Mouse (Mus musculus) yolk sac, embryonic 10.5 days (tissue): ENCODE data around the gene F2rl2.

ENCODE experiments used
- DNase-seq: peaks from one replicate; pipeline ENCODE4 v3.0.0-alpha.2; 2017; ENCODE audit warnings: low spot score

F2rl2 gene

DNA sequence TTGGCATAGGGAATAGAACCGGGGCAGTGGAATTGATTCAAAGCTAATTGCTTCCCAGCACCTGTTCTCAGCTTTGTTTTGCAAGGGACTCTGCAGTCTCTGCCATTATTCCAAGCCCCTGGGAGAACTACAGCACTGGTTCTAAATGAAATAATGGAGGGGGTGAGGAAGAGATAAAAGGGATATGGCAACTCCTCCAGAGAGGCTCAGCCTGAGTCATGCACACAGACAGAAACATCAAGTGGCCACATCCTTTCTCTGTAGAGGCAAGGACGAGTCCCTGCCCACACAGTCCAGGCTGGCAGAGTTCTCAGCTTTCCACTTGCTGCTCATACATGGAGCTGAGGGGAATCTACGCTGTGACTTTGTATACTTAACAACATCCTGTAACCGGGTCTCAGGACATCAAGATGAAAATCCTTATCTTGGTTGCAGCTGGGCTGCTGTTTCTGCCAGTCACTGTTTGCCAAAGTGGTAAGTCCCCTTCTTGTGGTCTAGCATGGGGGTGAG, at the start of gene F2rl2:
Gene F2rl2, plus strand, starts transcription at position 200 of the 510 bp plus-strand sequence.
- no peak for DNase-seq

DNA sequence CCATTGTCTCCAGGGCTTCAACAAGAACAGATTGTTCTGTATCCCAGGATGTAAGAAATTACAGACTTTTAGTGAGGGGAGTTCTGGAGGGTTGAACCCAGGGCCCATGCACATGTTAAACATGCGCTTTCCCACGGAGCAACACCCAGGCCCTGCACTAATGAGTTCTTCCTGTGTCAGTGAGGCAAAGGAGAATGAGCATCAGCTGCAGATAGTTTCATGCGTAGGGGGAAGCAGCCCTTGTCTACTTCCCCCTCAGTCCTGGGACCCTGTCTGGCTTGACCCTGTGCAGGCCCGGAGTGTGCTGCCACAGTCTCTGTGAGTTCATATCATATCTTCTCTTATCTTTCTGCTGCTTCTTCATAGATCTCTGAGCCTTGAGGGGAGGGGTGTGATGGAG, 49.4 kb upstream of the F2rl2 start:
- no peak for DNase-seq

DNA sequence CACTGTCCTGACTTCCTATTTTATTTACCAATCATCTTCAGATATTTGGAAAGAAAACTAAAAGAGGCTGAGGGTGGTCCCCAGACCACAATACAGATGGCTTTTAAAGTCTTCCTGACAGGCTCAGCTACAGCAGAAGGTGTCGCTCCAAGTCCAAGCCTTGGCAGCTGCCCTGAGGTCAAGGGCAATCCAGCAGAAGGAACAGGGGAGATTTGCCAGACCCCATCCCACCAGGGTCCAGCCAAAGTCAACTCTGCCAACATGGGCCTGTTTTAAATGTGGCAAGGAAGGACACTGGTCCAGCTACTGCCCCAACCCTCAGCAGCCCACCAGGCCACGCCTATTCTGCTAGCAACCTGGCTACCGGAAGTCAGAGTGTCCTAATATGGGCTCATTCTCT, 46.7 kb upstream of the F2rl2 start:
- no peak for DNase-seq

DNA sequence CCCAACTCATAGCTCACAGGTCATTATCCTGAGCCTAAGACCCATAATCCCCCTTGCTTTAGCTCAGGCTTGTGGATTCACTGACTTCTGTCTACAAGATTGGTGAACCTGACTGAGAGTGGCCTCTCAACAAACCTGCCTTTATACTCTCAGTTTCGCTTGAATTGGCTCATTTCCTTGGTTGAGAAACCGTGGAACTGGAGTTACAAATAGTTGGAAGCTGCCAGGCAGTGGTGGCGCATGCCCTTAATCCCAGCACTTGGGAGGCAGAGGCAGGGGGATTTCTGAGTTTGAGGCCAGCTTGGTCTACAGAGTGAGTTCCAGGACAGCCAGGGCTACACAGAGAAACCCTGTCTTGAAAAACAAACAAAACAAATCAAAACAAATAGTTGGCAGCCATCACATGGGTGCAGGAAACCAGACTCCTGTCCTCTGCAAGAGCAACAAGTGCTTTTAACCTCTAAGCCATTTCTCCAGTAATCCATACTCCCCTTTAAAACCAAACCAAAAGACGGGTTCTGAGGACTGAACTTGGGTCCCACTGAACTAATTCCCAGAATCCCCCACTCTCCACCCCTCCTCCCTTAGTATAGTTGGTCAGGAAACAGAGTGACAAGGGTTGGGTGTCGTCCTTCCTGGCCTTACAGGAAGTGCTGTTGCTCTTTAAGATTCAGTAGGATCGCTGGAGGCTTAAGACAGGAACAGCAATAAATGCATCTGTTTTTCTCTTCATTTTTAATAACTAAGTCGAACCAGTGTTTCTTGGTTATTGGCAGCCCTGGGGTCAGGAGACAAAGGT, 44.6 kb upstream of the F2rl2 start:
- DNase-seq = no peak

DNA sequence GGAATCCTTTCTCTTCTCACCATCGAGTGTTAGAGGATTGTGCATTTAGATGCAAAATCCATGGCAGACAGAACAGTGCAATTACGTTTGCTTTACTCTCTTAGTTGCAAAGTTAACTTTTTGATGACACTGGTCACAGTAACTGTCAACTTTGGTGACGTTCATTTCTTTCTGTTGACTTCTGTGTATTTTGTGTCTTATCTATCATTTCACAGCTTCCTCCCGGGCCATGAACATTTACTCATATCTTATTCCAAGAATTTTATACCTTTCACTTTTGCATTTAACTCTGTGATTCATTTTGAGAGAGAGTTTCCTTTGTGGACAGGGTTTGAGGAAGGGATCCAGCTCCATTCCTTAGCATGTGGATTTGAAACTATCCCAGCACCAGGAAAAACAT, 43.0 kb upstream of the F2rl2 start:
- DNase-seq = no peak

DNA sequence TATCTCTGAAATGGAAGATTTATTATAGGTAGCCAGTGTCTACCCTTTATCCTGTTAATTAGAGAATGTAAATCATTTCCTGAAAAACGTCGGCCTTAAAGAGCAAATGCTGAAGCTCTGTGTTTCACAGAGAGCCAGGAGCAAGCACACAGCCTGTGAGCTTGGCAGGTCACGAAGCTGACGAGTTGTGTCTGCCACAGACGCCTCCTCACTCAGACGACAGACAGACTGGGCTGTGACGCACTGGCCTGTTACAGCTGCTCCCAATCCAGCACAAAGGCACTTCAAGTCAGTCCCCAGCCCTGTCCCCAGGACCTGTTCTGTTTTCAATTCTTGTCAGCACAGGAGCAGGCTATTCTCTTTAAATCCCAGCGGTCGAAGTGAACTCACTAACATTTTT, 41.4 kb upstream of the F2rl2 start:
- peak; percentile 9 for DNase-seq

DNA sequence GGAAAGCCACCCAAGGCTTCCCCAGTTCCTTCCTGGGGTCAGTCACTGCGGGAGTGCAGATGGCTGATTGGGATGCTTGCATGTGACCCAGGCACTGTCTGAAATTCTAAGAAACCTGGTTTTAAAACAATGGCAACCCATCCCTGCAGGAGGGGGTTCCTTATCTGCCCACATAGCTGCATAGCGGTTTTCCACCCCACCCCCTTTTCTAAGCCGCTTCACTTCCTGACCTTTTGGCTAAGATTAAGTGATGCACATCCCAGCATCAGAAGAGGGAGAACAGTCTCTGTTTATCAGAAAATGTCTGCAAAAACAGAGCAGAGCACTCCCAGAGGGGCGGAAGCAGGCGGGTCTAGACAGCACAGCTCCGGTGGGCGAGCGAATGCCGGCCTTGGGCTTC, 39.5 kb upstream of the F2rl2 start:
- DNase-seq = peak; percentile 50

DNA sequence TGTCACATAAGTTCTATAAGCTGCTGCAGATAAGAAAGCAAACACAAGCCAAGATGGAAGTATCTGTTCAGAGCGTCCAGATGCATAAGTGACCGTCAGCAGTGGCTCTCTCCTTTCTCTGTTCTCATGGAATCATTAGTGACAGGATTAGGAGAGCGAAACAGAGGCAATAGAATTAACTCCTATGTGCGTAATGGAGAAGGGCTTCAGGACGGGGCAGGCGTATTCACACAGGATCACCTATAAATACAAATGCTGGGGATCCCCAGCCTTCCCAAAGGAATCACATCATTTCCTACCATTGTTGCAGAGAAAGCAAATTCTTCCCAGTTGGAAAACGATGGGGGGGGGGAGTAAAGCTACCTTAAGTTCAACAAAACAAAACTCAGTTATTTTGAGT, 37.2 kb upstream of the F2rl2 start:
- no peak for DNase-seq

DNA sequence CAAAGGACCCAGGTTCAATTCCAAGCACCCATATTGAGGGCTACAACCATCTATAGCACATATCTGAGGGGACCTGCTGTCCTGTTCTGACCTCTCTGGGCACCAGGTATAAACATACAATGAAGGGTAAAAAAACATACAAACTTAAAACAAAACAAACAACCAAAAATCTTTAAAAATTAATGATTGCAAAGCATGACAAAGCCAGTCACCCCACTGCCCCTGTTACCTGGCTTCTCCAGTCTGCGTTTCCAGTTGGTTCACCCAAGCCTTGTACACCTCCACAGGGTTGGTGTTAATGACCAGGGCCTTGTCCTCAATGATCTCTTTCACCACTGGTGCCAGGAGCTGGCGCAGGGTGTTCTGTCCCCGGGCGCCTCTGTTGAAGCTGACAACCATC, 32.8 kb upstream of the F2rl2 start:
- DNase-seq = no peak

DNA sequence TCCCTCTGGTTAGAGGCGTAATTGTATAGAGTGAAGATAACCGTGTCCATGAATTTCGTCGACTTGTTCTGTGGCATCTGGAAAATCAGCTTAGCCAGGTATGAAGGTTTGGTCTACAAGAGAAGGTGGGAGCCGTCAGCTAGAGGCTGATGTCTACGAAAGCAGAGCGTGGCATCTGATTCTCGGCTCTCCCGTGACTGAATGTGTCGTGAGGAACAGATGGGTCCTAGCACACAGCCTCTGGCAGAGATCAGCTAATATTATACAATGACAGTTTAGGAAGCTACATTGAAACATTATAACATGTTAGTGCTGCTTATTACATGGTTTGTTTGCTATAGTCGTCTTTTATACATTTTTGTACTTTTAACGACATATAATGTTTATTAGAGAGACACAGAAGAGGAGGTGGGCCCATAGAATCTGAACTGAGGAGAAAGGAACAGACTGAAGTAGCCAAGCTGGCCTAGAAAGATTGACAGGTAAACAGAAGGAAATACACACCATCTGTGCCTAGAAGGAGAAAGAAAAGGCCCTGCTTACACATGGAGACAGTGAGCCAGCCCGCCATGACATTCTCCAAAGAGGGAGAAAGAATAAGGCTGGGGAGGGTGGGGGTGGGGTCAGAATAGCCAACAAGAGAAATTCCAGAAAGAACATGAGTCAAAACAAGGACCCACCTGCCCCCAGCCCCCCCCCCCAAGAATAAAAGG, 30.9 kb upstream of the F2rl2 start:
- DNase-seq = no peak

DNA sequence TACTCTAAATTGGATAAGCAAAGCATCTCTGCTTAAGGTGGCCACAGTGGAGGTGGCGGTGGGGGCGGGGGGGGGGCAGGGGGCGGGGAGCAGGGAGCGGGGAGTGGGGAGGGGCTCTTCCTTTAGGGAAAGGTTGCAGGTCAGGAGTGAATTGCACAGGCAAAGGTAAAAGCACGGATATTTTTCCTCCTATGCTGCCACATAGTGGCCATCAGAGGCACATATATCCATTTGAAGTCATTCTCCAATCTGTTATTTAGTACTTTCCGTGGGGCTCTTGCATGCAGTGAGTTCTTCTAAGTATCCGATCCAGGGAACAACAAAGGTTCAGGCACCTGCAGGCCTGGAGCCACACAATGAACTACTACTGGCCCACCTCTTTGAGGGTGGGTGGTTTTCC, 29.4 kb upstream of the F2rl2 start:
- DNase-seq = no peak

DNA sequence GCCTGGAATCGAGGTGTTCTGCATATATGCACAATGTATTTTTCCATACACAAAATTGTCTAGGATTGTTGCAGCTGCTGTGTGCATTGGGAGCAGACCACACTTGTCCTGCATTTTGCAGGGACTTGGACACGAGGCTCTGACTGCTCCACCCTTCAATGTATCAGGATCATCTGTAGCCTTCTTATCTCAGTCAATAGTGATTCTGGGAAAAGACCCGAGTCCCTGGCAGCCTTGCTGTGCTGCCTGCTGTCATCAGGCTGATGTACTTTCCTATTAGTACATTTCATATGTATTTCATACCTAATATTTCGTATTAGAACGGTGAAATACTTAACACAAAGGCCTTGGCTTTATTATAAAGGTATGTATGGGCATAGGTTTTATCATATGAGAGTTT, 26.1 kb upstream of the F2rl2 start:
- no peak for DNase-seq

DNA sequence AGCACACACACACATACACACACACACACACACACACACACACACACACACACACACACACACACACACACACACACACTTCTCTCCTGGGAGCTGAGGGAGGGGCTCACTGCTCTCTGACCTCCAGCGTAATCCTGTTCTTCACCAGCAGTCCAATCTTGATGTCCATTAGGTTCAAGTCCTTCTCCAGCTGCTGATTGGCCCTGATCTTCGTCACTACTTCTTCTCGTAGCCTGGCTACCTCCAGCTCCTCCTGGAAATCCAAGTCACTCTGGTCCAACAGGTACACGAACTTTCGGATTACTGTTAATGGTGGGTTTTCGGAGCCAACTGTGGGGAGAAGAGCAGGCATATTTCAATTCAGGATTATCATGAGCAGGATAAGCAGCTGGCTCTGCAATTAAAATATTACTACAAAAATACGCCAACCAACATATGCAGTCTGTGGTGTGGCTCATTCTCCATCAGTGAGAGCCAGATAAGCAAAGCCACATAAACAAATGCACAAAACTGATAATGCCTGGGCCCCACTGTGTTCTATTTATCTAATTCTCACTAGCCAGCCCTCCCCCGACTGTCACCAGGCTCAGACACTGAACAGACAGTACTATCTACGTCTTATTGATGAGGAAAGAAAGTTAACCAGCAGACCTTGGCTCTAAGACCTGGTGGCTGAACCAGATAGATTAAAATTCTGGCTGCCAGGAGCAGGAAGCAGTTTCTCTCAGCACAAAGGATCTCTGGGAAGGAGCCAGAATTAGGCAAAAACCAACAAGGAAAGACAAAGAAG, 25.4 kb upstream of the F2rl2 start:
- peak; percentile 60 for DNase-seq

DNA sequence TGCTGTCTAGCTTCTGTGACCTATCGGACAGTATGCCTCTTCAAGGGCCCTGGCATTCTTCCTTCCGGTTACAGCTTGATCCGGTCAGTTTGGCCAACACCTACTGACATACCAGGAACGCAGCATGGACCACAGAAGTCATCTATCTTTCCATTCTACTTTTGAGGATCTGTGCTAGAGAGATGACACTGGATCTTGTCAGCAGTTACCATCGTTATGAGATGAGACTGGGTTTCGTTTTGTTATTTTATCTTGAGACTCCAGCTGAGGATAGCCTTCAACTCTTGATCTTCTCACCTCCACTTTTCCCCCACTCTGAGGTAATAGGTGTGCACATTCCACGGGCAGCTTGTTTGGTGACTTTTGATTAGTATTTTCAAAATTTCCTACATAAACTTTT, 24.3 kb upstream of the F2rl2 start:
- no peak for DNase-seq

DNA sequence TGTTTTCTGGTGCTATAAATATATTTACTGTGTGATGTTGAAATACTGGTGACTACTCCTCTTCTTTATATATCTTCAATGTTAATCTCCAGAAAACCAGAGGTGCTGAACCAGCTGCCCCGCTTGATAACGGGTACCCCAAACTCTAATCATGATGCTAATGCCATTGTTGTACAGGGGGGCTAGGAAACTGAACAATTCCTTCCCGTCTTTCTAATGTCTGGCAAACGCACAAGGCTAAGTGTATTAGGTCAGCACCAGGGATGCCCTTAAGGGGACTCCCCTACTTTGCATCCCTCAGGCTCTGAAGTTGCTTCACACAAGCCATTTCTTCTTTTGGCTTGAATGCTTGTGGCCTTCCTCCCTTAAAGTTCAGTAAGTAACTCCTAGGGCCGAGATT, 17.6 kb upstream of the F2rl2 start:
- no peak for DNase-seq

DNA sequence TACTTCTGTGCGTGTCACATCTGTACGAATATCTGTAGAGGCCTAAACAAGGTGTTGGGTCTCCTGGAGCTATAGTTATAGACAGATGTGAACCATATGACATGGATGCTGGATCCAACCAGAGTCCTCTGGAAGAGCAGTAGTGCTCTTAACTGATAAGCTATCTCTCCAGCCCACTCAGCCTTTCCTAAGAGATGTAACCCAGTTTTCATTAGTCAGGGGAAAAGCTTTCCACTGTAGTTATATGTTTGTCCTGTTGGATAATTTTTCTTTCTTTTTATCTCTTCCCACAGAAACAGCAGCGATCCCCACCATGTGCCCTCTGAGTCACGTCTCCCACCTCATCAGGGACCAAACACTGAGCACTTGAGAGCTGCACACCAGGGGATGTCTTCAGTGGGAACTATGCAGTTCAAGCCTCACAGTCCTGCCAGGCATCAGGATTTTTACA, 17.1 kb upstream of the F2rl2 start:
- DNase-seq = no peak

DNA sequence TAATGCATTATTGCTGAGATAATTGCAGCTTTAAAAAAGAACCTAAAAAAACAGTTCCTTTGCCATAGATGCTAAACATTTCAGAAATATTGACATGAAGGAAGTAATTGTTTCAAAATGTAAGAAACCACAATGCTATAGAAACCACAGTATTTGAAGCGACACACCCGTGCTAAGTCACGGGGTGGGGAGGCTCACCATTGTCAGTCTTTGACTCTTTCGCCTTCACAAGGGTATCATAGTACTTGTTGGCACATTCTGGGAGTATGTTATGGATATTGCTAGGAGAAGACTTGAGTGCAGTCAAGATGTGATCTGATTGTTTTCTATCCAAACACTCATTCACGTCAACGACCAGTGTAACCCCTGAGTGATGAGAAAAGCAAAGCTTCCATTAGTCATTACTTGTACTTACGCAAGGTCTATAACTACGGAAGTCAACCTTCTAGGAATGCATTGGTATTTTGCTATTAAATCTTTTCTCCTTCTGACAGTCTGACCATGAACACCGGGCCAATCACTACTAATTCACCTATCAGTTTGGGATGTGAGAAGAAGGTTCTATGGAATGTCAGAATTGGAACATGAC, 11.9 kb upstream of the F2rl2 start:
- no peak for DNase-seq

DNA sequence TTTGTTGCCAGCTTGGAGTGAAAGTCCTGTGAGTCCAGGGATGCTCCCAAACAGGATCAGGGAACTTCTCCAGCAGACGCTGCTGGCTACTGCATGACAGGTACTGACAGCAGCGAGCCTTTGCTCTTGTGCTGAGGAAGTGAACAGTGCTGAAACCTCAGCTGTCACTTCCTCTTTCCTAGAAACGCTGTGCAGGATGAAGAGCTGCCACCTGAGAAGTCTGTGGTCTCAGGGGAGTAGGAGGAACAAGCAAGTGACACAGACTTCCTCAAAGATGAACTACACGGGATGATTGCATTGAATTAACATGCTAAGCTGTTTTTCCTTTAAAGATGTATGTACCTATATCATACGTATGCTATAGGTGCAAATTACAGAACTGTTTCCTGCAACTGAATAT, 10.9 kb upstream of the F2rl2 start:
- no peak for DNase-seq

DNA sequence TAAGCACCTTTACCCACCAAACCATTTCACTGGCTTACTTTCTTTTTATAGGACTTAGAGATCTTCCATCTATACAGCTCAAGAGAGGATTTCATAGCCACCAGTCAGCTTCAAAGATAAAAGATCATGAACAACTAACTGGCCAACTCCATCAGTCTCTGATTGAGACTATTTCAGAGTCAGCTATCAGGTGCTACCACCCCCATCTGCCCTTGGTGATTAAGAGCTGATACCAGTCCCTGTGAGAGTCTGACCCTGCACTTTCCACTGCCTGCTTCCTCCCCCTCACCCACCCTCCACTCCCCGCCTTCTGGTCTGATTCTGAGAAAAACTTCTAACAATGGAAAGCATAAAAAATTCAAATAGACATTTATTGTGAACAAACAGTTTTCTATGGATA, 8.1 kb upstream of the F2rl2 start:
- DNase-seq = peak; percentile 19

DNA sequence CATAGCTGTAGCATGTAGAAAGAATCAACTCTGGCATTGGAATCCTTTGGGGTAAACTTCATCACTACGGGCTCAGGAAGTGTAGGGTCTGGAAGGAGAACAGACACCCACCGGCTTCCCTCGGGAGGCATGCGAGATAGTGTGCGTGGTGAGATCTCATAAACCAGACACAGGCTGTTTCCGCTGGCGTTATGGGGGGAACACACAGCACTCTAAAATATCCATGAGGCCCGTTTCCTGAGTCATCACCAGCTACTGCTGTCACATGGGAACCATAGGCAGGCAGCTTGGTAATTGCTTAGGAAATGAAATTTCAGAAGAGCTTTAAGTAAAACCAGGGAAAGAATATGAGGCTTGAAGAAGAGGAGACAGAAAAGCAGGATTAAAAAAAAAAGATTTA, 4.5 kb upstream of the F2rl2 start:
- DNase-seq = no peak

DNA sequence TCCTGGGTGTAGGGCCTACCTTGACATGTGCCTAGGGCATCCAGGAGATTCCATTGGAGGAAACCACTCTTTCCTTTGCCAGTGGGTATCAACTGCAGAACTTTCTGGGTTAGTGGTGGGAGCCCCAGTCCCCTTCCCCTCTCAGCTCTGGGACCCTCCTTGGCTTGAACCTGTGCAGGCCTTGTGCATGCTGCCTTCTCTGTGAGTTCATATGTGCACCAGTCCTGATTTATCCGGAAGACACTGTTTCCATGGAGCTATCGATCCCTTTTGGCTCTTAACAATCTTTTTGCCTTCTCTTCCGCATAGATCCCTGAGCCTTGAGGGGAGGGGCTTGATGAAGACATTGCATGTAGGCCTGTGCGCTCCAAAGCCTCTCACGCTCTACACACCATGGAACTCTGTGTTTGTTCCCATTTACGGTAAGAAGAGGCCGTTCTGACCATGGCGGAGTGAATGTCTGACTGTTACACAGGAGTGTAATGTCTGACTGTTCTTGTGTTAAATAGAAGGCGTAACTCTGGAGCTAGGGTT, 466 bp upstream of the F2rl2 start:
- no peak for DNase-seq

DNA sequence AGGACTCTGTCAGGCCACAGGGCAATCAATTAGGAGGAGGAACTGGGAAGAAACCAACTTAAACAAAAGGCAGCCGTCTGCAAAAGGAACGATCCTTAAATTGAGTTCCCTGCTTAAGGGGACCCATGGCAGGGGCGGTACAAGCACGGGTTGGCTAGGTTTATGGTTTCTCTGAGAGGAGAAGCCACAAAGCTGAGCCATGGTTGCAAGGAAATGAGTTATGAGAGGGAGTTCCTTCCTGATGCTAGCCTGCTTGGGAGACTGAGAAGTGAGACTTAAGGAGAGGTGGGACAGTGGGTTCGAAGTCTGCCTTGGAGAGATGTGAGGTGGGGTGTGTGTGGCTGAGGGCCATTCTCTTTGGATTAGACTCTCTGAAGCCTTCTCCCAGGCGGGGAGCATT, 1.2 kb downstream of the F2rl2 start:
- no peak for DNase-seq
